Mouse (Mus musculus) left cerebral cortex, adult 8-10 months (tissue): ENCODE measurements around the gene Usp29. TPM values are rescaled to one million over a fixed set of nuclear protein-coding genes. Genes with fewer than 3 reads are reported as not detected.

Experiments
- DNase-seq, 2 experiments: peaks; one replicate each; pipeline ENCODE4 v3.0.0; 2022; ENCODE audit warnings: low spot score in 2 of 2
- total RNA-seq, 4 experiments: library from RNA; stranded (reverse); gene quantifications; 2 replicates each; pipeline ENCODE4 v1.2.4; 2022

The Usp29 gene
- total RNA-seq, 4 experiments from 2014 or later = 45.1 to 54.2 (median 45.9) TPM

DNA sequence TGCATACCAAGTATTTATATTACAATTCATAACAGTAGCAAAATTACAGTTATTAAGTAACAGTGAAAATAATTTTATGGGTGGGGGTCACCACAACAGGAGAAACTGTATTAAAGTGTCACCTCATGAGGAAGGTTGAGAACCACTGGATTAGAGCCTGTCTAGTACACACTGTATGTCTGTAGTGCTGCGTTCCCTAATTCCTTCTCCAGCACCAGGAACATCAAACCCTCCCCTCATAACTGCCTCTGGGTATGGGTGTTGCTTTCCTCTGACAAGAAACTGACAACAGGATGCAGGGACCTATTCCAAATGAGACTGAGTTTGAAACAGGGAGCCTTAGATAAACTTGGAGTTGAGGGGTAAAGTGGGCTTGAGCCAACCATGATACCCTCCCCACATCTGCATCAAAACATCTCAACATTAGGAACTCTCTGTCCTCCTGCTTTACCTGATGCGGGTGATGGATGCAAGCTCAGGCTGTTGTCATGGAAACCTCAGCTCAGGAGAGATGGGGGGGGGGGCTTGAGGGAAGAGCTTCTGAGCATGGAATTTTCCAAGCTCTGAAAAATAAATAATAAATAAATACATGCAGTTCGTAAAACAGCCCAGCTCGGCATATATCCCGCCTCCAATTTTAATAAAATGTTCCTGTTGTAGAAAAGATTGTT is 86.5 kb downstream of the Usp29 start:
- no peak for DNase-seq

- DNase-seq = no peak
These were observed 89.9 kb downstream of the Usp29 start for GRCm38 (mm10) chr7:6820296-6820695.

GRCm38 (mm10) chr7:6822633-6823032 is 92.3 kb downstream of the Usp29 start:
- DNase-seq = no peak

DNA sequence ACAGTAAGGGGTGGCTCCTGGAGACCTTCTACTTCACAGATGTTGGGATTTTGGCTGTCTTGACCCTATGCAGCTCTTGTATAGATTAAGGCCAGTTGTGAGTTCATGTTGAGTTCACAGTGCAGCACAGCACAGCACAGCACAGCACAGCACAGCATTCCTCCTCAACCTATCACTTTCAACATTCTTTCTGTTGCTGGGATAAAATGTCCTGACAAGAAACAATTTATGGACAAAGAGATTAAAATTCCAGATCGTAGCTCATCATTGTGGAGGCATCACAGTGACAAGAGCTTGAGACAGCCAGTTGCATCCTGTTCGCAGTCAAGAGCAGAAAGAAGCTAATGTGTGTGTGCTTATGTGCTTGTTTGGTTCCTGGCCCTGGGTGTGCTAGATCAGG is 93.3 kb downstream of the Usp29 start:
- DNase-seq = no peak

DNA sequence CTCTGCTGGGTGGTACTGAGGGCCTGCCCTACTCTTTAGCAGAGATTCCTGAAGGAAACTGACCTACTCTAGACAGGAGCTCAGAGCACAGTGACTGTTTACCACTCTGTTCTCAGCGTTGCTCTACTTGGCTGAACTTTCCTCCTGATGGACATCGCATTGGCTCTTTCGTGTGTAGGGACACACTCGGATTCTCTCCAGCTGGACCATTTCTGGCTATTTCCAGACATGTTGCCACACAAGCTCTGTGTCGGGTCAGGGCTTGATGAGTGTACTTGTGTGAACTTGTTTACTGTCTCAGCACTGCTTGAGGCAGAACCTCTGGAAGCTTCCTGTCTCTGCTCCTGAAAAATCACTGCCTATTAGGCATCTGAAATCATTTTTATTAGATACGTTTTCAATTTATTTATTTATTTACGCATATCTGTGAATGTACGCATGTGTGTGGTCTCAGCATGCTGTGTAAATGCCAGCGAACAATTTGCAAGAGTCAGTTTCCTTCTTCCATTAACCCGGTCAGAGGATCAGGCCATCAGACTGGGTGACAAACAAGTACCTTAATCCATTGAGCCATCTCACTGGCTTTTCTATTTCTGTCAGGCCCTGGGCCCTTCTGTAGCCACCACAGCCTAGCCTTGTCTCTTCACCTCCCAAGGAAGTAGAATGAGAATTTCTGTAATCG is 95.7 kb downstream of the Usp29 start:
- DNase-seq = no peak

- peak in 1 of 2 experiments; percentile 27 for DNase-seq
These were observed 98.8 kb downstream of the Usp29 start for GRCm38 (mm10) chr7:6829148-6829547.

DNA sequence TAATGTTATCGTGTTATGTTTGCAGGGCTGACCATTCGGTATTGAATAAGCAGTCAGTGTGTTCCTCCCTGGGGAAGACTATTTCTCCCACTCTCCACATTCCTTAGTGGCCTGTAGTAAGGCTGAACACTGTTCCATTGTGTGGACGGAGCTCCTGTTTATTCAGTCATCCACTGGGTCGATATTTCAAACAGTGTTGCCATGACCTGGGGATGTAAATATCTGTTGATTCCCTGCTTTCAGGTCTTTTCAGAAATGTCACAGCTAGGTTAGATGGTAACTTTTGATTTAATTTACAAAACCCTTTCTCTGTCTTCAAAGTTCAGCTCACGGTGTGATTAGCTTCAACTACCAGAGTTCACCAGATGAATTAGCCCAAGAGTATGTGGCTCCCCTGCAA is 104.6 kb downstream of the Usp29 start:
- no peak for DNase-seq

GRCm38 (mm10) chr7:6835351-6835750 is 105.0 kb downstream of the Usp29 start:
- DNase-seq = peak in 1 of 2 experiments; percentile 22

DNA sequence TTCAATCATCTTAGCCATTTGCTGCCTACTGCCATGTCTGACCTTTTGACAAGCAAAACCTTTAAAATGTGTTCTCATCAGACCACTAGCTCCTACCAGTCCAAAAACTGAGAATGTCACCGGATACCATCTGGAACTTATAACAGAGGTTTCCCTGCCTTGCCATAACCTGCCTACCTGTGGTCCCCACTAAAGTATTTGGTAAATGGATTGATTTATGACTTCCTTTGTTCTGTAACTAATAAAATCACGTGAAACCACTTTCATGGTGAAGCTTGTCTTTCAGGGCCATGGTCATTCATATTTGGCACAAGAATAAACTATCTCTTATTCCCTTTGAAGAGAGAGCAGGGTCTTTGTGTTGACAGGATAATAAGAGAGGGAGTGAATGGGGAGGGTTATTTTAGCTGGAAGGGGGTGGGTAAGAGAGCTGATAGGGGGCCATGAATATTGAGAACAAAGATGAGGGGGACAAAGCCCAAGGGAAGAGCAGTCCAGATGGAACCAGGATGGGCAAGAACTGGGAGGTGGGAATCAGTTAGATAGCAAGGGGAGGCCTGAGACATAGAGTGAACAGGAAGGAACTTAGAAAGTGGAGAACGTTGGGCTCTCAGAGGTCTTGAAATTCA is 107.0 kb downstream of the Usp29 start:
- no peak for DNase-seq

- DNase-seq = no peak
These were observed 107.7 kb downstream of the Usp29 start for GRCm38 (mm10) chr7:6837926-6838554.

- DNase-seq = no peak
These were observed 110.5 kb downstream of the Usp29 start for GRCm38 (mm10) chr7:6840860-6841259.

DNA sequence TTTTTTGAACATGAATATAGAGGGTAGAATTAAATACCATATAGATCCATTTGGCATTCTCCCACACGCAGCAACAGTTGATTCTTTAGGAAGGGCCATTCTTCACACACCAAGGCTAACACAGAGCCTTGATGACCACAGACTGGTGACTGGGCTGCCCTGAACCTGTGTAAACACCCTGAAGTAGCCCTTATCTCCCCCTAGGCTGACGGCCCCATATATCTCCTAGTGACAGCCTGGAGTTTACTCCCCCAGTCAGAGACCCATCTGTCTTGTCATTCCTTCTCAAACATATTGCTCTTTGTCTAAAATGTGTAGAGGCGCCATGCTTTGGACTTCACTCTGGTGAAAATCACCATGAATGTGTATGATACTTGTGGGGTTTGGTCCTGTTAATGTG is 119.1 kb downstream of the Usp29 start:
- no peak for DNase-seq

- DNase-seq = no peak
These were observed 119.9 kb downstream of the Usp29 start for GRCm38 (mm10) chr7:6850321-6850720.

GRCm38 (mm10) chr7:6851256-6851655 is 120.9 kb downstream of the Usp29 start:
- DNase-seq = no peak

- DNase-seq = no peak
These were observed 121.5 kb downstream of the Usp29 start for GRCm38 (mm10) chr7:6851717-6852503.

GRCm38 (mm10) chr7:6855613-6856405 is 125.4 kb downstream of the Usp29 start:
- no peak for DNase-seq

DNA sequence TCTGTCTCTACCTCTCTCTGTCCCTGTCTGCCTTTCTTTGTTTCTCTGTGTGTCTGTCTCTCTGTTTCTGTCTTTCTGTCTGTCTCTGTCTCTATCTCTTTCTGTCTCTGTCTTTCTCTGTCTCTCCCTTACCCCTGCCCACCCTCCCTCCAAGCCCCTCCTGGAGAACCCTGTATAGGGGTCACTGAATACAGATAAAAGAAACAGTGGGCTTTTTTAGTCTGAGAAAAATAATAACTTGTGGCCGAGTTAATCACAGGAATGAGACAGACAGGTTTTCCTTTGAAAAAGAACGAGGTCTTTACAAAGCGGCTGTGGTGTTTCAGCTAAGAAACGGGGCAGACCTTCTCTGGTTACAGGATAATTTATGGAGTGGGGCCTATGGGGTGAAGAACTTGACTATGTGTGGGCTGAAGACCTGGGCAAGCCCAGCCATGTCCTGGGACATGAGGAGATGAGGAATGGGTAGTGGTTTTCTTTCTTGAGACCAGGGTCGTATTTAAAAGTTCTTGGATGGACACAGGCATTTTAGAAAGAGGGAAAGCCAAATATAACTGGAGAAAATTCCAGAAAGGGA is 128.4 kb downstream of the Usp29 start:
- DNase-seq = no peak

- DNase-seq = no peak
These were observed 130.3 kb downstream of the Usp29 start for GRCm38 (mm10) chr7:6860689-6861088.

- peak in 1 of 2 experiments; percentile 33 for DNase-seq
These were observed 136.0 kb downstream of the Usp29 start for GRCm38 (mm10) chr7:6866351-6866750.

DNA sequence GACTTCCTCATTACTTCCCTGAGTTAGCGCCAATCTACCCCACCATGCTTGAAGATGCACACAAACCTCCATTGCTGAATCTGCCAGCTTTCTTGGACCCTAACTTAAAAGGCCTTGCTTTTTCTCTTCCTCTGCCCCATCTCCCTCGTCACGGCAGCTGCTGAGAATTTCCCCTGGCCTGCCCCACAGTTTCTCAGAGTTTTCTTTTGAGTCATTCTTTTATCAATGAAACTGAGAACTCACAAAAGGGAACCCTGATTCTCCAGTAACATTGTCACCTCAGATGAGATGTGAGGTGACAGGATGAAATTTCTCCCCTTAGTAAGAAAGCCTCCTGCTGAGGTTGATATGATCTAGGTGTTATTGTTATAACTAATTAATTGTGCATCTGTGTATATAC is 138.5 kb downstream of the Usp29 start:
- no peak for DNase-seq
